Mouse (Mus musculus): ENCODE results near the gene Rabgap1l.

- no peak for TF ChIP-seq CTCF (conservative IDR thresholded peaks at IDR 0.05; ENCODE audit: low read length)
- TF ChIP-seq POU5F1 (IDR thresholded peaks at IDR 0.05; ENCODE audit: borderline replicate concordance, low read length) = no peak
- TF ChIP-seq NANOG (IDR thresholded peaks at IDR 0.05; ENCODE audit: borderline replicate concordance, low read length) = no peak
Measured at GRCm38 (mm10) chr1:160259884-160260283, 533.1 kb downstream of the Rabgap1l start.

Measured in E14TG2a.4 (cell line).